Mouse (Mus musculus) CD4-positive helper T cell, adult 2 months (primary cell): ENCODE results near the gene Slc16a12.

Source experiments
- DNase-seq: peaks from one replicate; pipeline ENCODE4 v3.0.0-alpha.2; 2012; ENCODE audit warnings: low read depth, missing footprints, low spot score

Slc16a12 gene

DNA sequence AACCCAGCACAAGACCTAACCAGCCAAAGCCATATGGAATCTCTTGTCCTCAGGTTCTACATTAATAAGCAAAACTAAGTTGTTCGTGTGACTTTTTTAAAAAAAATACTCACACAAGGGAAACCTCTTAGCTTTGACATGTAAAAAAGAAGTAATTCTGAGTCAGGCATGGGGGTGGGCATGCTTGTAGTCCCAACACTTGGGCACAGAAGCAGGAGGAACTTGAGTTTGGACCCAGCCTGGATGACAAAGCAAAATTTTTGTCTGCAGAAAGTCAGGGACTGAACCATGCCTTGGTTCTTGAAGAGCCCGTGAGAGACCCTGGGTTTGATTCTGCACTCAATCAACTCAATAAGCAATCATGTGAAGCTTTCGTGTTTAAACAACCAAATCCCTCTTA is 17.6 kb downstream of the Slc16a12 start:
- no peak for DNase-seq

GRCm38 (mm10) chr19:34726254-34726962 is 20.7 kb downstream of the Slc16a12 start:
- peak; percentile 19 for DNase-seq

- DNase-seq: peak; percentile 24
Observed at GRCm38 (mm10) chr19:34725418-34725817, 21.7 kb downstream of the Slc16a12 start.

DNA sequence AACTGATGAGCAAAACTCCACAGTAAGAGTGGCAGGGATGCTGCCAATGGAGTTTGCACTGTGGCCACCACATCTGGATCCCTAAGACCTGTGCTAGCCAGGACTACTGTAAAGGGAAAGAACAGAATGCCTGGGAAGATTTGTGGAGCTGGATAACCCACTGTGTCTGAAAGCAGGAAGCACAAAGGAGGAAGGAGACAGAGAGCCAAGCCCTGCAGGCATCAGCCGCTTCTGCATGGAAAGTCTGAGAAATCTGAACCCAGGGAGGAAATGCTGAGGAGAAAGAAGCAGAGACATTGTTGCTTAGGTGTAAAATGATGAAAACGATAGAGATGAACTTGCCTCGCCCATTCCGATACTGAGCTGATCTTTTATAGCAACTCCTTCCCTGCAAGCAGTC is 22.5 kb downstream of the Slc16a12 start:
- no peak for DNase-seq

- DNase-seq: no peak
Observed at GRCm38 (mm10) chr19:34722541-34722940, 24.5 kb downstream of the Slc16a12 start.

DNA sequence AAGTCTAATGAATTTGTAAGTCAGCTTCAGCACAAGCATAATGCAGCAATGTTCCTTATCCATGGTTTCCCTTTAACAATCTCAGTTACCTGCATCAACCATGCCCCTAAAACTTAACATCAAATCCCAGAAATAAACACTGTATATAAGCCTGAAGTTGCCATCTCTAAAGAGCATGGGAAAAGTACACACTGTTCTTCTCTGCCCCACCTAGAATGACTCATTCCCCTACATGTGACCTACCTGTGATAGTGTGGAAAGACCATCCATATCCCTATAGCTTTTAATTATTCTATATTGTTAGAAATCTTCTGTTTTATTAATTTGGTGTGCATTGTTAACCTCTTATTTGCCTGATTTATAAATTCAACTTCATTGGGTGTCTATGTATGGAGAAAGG is 27.0 kb downstream of the Slc16a12 start:
- DNase-seq: no peak

DNA sequence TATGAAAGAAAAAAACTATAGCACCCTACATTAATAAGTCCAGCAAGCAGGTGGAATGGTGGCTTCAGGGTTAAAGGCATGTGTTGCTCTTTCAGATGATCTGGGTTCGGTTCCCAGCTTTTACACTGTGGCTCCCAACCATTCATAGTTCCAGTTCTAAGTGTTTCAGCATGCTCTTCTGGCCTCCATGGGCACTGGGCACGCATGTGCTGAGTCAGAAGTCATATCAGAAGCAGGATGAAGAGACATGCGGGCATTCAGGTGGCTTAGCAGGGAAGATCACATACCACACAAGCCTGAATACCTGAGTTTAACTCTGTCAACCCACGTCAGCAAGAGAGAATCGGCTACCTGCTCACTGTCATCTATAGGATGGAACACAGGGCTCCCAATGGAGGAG is 28.1 kb downstream of the Slc16a12 start:
- DNase-seq: no peak

GRCm38 (mm10) chr19:34718478-34718877 is 28.6 kb downstream of the Slc16a12 start:
- DNase-seq: no peak

DNA sequence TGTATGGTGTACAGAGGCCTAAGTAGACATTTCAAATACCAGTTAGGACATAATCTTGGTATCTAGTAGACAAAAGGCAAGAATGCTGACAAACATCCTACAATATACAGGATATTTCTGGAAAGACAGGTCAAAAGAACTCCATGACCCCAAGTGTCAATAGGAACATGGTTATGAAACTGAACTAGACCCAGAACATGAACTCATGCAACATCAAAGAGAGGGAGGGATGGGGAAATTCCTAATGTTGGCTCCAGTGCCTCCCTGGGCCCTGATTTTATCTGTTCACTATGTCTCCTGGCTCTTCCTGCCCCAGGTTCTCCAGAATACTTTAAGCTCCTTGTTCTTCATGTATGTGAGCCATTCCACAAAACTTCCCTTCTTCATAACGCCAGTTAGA is 31.2 kb downstream of the Slc16a12 start:
- no peak for DNase-seq

- no peak for DNase-seq
Observed at GRCm38 (mm10) chr19:34714250-34714666, 32.8 kb downstream of the Slc16a12 start.

GRCm38 (mm10) chr19:34712050-34712449 is 35.0 kb downstream of the Slc16a12 start:
- DNase-seq: no peak

DNA sequence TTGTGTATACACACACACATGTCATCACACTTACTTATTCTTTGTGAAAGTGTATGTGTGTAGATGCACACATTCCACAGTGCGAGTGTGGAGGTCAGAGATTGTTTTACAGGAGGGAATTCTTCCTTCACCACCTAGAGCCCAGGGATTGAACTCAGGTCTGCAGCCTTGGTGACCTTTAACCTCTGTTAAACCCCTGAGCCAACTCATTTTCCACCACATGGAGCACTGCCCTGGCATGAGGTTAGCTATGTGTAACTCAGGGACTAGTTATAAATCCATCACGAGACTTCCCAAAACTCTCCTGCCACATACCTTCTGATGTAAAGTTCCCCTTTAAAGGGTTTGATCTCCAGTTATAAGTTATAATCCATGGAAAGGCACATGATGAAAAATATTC is 38.9 kb downstream of the Slc16a12 start:
- no peak for DNase-seq

DNA sequence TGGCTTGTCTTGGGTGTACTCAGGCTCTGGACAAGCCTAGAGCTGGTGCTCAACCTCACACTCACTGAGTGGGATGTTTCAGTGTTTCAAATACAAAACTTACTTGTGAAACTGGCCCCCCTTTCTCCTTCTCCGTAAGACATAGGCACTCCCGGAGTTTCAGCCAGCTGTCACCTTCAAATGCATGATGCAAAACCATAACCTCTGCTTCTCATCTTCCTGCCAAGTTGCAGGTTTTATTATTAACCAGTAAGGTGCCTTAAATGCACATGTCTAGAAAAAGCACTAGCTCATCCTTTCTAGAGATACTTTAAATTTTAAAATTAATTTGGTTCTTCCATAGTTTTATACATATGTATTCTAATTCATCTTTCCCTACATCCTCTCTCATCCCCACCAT is 39.5 kb downstream of the Slc16a12 start:
- no peak for DNase-seq

DNA sequence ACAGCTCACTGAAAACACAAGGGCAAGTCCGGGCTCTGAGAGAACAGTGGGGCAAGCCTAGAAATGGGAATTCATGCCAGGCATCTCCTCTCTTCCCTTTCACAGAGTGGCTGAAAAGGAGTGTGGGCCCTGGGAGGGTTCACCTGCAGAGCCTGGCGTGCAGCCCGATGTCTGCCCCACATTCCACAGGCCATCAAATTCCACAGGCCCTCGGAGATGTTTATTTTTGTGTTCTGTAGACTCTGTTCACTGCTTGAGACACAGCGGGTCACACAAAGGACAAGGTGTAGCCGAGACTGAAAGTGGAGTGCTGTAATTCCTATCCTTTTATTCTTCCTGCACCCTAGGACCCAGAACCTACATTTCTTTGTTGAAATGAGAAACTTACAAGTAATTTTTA is 40.8 kb downstream of the Slc16a12 start:
- DNase-seq: no peak

GRCm38 (mm10) chr19:34705141-34705540 is 41.9 kb downstream of the Slc16a12 start:
- no peak for DNase-seq

- DNase-seq: no peak
Observed at GRCm38 (mm10) chr19:34699300-34699699, 47.8 kb downstream of the Slc16a12 start.

DNA sequence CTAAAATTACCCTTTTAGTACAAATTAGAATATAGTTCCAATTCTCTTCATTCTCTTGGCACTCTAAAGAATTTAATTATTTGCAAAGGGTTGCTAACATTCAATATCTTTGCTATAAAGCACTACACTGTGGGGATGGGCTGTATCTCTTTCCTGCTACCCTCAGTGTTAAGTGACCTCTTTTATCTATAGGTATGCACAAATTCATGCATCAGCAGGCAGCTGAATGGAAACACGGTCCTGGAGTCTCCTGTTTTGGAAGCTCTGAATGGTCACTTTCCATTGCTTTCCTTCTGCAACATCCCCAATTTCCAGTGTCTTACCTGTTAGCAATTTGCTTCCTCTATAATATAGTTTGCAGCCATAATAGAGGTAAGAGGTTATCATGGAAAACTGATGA is 48.2 kb downstream of the Slc16a12 start:
- no peak for DNase-seq

- DNase-seq: no peak
Observed at GRCm38 (mm10) chr19:34698432-34698831, 48.7 kb downstream of the Slc16a12 start.

DNA sequence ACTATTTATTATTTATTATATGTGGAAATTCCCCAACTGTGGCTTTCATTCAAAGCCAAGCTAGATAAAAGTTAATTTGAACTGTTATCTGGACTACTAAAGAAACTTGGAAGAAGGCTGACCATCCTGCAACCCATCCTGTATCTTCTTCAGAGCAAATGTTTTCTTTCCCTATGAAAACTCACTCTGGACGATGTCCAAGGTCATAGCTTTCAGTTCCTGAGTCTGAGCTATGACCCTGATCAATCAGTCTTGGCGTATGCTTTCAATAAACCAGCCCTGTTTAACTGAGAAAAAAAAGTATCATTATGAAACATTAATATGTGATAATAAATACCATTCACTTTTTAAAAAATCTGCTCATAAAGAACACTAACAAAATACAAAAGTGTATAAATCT is 49.6 kb downstream of the Slc16a12 start:
- no peak for DNase-seq

DNA sequence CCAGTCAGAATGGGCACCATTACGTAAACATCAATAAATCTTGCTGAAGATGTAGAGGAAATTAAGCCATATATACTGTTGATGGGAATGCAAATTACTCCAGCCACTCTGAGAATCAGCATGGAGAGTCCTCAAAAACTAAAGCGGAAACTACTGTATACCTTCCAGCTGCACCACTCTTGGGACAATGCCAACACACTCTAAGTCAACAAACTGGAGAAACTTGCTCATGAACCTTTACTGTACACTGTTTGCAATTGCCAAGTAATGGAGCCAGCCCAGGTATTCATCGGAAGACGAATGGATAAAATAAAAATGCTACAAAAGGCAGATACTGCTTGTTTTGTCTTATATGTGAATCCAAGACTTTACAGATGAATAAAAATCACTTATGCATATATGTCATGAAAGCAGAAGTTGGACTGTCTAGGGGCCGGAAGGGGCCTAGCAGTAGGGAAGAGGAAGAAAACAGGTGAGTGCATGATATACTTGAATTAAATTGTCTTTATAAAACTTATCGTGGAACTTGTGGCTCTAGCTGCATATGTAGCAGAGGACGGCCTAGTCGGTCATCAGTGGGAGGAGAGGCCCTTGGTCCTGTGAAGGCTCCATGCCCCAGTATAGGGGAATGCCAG is 50.6 kb downstream of the Slc16a12 start:
- DNase-seq: no peak

GRCm38 (mm10) chr19:34691402-34691801 is 55.7 kb downstream of the Slc16a12 start:
- DNase-seq: no peak

GRCm38 (mm10) chr19:34685530-34685929 is 61.6 kb downstream of the Slc16a12 start:
- no peak for DNase-seq

GRCm38 (mm10) chr19:34684857-34685256 is 62.2 kb downstream of the Slc16a12 start:
- peak; percentile 25 for DNase-seq
